14 mouse cellular contexts compared by ENCODE assay signal in the genomic region with DNA sequence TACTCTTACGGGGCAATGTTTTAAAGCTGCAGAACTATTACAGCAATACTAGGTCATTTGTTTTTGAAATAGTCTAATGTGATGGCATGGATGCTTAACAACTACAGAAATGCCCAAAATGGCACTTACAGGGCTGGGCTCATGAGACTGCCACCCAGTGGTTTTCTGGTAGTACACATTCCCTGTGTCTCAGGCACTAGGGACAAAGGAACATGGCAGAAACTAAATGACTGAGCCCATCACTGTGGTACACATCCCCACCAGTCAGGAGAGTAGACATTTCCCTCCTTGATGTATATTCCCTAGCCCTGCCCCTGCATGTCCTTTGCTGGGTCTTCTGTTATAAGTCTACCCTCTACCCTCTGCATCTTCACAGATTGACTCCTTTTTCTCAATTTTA. TPM values are rescaled to one million over a fixed set of nuclear protein-coding genes. Genes with fewer than 3 reads are reported as not detected.
DNase-seq lines count a peak whose midpoint lies in the region; ATAC-seq and TF ChIP-seq lines count a peak whose summit lies in the region.
"Had no signal": no experiment of that assay in that cellular context is flagged by ENCODE, and none has a peak within 500 bp of the region (broad histone marks: within the 10 kb centered on the region; RNA-seq: fewer than 3 reads in every experiment).

No protein-coding gene starts in this region.

- H3K36me3 ChIP-seq in liver, adult 2 months (ENCODE audit: control insufficient read depth, insufficient read depth, low read length): no peaks in the 10 kb centered on the region
- no peaks in the 10 kb centered on the region for H3K36me3 ChIP-seq in liver, embryonic 11.5 days (ENCODE audit: control insufficient read depth, insufficient read depth, low read length)
- H3K36me3 ChIP-seq: embryonic facial prominence, embryonic 10.5 days; neural tube, embryonic 15.5 days had no signal

- no peaks in the 10 kb centered on the region for H3K27me3 ChIP-seq in liver, adult 2 months (ENCODE audit: control insufficient read depth, insufficient read depth, low read length)
- H3K27me3 ChIP-seq in liver, embryonic 11.5 days (replicated peaks; ENCODE audit: control insufficient read depth, insufficient read depth, low read length): no peaks in the 10 kb centered on the region
- H3K27me3 ChIP-seq: neural tube, embryonic 15.5 days had no signal

- no peak overlapping the region for H3K4me3 ChIP-seq in liver, adult 2 months (ENCODE audit: insufficient read depth, low read depth, low read length)
- H3K4me3 ChIP-seq in liver, embryonic 11.5 days (ENCODE audit: low read depth, low read length): no peak overlapping the region
- H3K4me3 ChIP-seq: embryonic facial prominence, embryonic 10.5 days; neural tube, embryonic 15.5 days had no signal

- peak; percentile 22; the same call in 1 of the 2 replicates for TF ChIP-seq CTCF in liver, adult 2 months (IDR thresholded peaks at IDR 0.05; ENCODE audit: low read depth, low read length)

- intact Hi-C loops in heart, postnatal 25 days (cut with DNase I): no loop called here

- no peaks in the 10 kb centered on the region for H3K79me2 ChIP-seq in liver, adult 2 months (ENCODE audit: control insufficient read depth, insufficient read depth, low read length)

- H3K4me2 ChIP-seq in liver, embryonic 11.5 days: no peak overlapping the region
- H3K4me2 ChIP-seq: heart, embryonic 11.5 days; neural tube, embryonic 15.5 days had no signal

- no peak overlapping the region for H3K9ac ChIP-seq in liver, adult 2 months (ENCODE audit: low read depth, low read length)
- H3K9ac ChIP-seq in liver, embryonic 11.5 days (ENCODE audit: low read depth, low read length): no peak overlapping the region
- H3K9ac ChIP-seq: neural tube, embryonic 15.5 days had no signal

- WGBS in liver, adult 2 months: 90% methylated on average over 1 of the region's 1 CpGs
- WGBS in liver, embryonic 11.5 days: 93% methylated on average over 1 of the region's 1 CpGs

- peak; percentile 6 for DNase-seq in embryo, embryonic 10 days (ENCODE audit: low spot score)
- DNase-seq in embryo, embryonic 9.5 days (ENCODE audit: extremely low spot score): no peak
- DNase-seq in liver, adult 2 months (ENCODE audit: extremely low read depth, low read depth, low spot score): no peak
- no peak for DNase-seq in liver, embryonic 11.5 days (ENCODE audit: low spot score)
- peak; percentile 82 for DNase-seq in R1 (ENCODE audit: low read depth, low spot score)
- DNase-seq in retina, embryonic 14.5 days (ENCODE audit: low spot score): peak; percentile 17
- DNase-seq in gastrocnemius, postnatal 25 days: no peak
- no peak for DNase-seq in heart, postnatal 25 days (ENCODE audit: low spot score)
- DNase-seq: adrenal gland, adult 2 months; cerebellum, adult 11-12 months had no signal

- no peaks in the 10 kb centered on the region for H3K4me1 ChIP-seq in liver, adult 2 months (ENCODE audit: control insufficient read depth, insufficient read depth, low read length)
- H3K4me1 ChIP-seq in liver, embryonic 11.5 days (replicated peaks; ENCODE audit: control insufficient read depth, insufficient read depth, low read length): no peaks in the 10 kb centered on the region
- H3K4me1 ChIP-seq: embryonic facial prominence, embryonic 10.5 days; neural tube, embryonic 15.5 days had no signal

- no peak for ATAC-seq in liver, embryonic 11.5 days (replicated peaks; ENCODE audit: low FRiP score)
- ATAC-seq: midbrain, embryonic 16.5 days had no signal

- no peak for TF ChIP-seq POLR2A in liver, adult 2 months (IDR thresholded peaks at IDR 0.05; ENCODE audit: extremely low read depth, insufficient read depth, low read length)

- H3K27ac ChIP-seq in liver, adult 2 months (replicated peaks; ENCODE audit: insufficient read depth, low read depth, low read length): no peak overlapping the region
- H3K27ac ChIP-seq in liver, embryonic 11.5 days (ENCODE audit: low read depth, low read length): no peak overlapping the region
- H3K27ac ChIP-seq: embryonic facial prominence, embryonic 10.5 days; neural tube, embryonic 15.5 days had no signal

- no peaks in the 10 kb centered on the region for H3K9me3 ChIP-seq in liver, embryonic 11.5 days (ENCODE audit: control insufficient read depth, low read length)
- H3K9me3 ChIP-seq: embryonic facial prominence, embryonic 10.5 days; neural tube, embryonic 15.5 days had no signal

RNA-seq across cellular contexts. Expression of a gene that starts 16.2 kb away (rescaled TPM):
- 0.47 and 0.55 TPM in 2 replicates for total RNA-seq in liver, adult 2 months (2014; rRNA removed)
- 0.10 TPM in 1 of 2 replicates, not detected in the other for polyA plus RNA-seq in liver, adult 2 months (2012; rRNA removed)
- 0.66 and 0.84 TPM in 2 replicates for polyA plus RNA-seq in liver, embryonic 11.5 days (2014; fragmentation: Nextera tagmentation; extraction: Ambion mirVana)
- not detected for total RNA-seq in gastrocnemius, postnatal 25 days (2021)
- not detected for total RNA-seq in heart, postnatal 25 days (2021)
- total RNA-seq: adrenal gland, adult 2 months had no signal
- polyA plus RNA-seq: adrenal gland, adult 2 months had no signal

Comparison
In these comparisons a context has a peak if more than half of its experiments do, and no peak if none do; other contexts are left out.
1. DNase-seq: peak in embryo, embryonic 10 days (single experiment), R1 (single experiment) and retina, embryonic 14.5 days (single experiment); none in embryo, embryonic 9.5 days (single experiment), liver, adult 2 months (single experiment), liver, embryonic 11.5 days (single experiment), gastrocnemius, postnatal 25 days (single experiment) and heart, postnatal 25 days (single experiment).